Mouse (Mus musculus) lung, postnatal 0 days (tissue): ENCODE measurements around the gene Chd3. TPM values are rescaled to one million over a fixed set of nuclear protein-coding genes. Genes with fewer than 3 reads are reported as not detected.
A peak's percentile ranks its signal among the peaks of the same experiment; 100 is the strongest.

Experiments used
- ATAC-seq: fragments of 200-750 bp; cut with Nextera tagmentation; 2 replicates; pipeline ENCODE4 v1.8.0; 2017; ENCODE audit warnings: moderate library complexity
- DNase-seq: peaks from one replicate; pipeline ENCODE4 v3.0.0-alpha.2; 2016; ENCODE audit warnings: low spot score
- H3K27ac ChIP-seq: fragments of 300-500 bp; sonication (generic); 2 replicates; pipeline ENCODE4 v1.5.1; 2014; ENCODE audit warnings: antibody characterized with exemption, mild to moderate bottlenecking, low read length, mixed read lengths
- H3K27me3 ChIP-seq: fragments of 300-500 bp; sonication (generic); replicated peaks from 2 replicates; pipeline ENCODE4 v1.6.1; 2014; ENCODE audit warnings: low read length, mixed read lengths; ENCODE audit not compliant: insufficient read depth
- H3K36me3 ChIP-seq: fragments of 300-500 bp; sonication (generic); 2 replicates; pipeline ENCODE4 v1.6.1; 2014; ENCODE audit warnings: low read length, mixed read lengths; ENCODE audit not compliant: insufficient read depth
- H3K4me1 ChIP-seq: fragments of 300-500 bp; sonication (generic); 2 replicates; pipeline ENCODE4 v1.6.1; 2014; ENCODE audit warnings: antibody characterized with exemption, low read depth, low read length, mixed read lengths; ENCODE audit not compliant: insufficient read depth
- H3K4me2 ChIP-seq: fragments of 300-500 bp; sonication (generic); replicated peaks from 2 replicates; pipeline ENCODE4 v1.6.1; 2014; ENCODE audit warnings: low read depth, mild to moderate bottlenecking, low read length, moderate library complexity, mixed read lengths
- H3K4me3 ChIP-seq: fragments of 300-500 bp; sonication (generic); 2 replicates; pipeline ENCODE4 v1.5.1; 2014; ENCODE audit warnings: low read depth, low read length
- H3K9ac ChIP-seq: fragments of 300-500 bp; sonication (generic); replicated peaks from 2 replicates; pipeline ENCODE4 v1.6.1; 2014; ENCODE audit warnings: low read depth, mild to moderate bottlenecking
- H3K9me3 ChIP-seq: fragments of 300-500 bp; sonication (generic); 2 replicates; pipeline ENCODE4 v1.6.1; 2016; ENCODE audit warnings: low read length, mixed read lengths
- CTCF ChIP-seq: IDR thresholded peaks from 2 replicates; pipeline ENCODE4 v1.5.1; 2016; ENCODE audit warnings: antibody characterized with exemption, mild to moderate bottlenecking
- EP300 ChIP-seq: IDR thresholded peaks from 2 replicates; pipeline ENCODE4 v1.6.1; 2016; ENCODE audit warnings: antibody characterized with exemption, mild to moderate bottlenecking, control low read depth
- WGBS: fragments of 180-500 bp; shearing (Covaris S2); extraction: QIAGEN DNeasy Blood & Tissue Kit; methylation state at CpG from one replicate; pipeline ENCODE4 v1.1.7; 2014; 5-methylcytosine and 5-hydroxymethylcytosine counted together
- polyA plus RNA-seq: library from polyadenylated mRNA; unstranded; fragments of >200 nt; fragmentation: Nextera tagmentation; extraction: Ambion mirVana; gene quantifications from 2 replicates; pipeline ENCODE4 v1.2.1, GENCODE M21; 2015

Gene Chd3
- polyA plus RNA-seq, 1 experiment from 2014 or later = 29.9 TPM

DNA sequence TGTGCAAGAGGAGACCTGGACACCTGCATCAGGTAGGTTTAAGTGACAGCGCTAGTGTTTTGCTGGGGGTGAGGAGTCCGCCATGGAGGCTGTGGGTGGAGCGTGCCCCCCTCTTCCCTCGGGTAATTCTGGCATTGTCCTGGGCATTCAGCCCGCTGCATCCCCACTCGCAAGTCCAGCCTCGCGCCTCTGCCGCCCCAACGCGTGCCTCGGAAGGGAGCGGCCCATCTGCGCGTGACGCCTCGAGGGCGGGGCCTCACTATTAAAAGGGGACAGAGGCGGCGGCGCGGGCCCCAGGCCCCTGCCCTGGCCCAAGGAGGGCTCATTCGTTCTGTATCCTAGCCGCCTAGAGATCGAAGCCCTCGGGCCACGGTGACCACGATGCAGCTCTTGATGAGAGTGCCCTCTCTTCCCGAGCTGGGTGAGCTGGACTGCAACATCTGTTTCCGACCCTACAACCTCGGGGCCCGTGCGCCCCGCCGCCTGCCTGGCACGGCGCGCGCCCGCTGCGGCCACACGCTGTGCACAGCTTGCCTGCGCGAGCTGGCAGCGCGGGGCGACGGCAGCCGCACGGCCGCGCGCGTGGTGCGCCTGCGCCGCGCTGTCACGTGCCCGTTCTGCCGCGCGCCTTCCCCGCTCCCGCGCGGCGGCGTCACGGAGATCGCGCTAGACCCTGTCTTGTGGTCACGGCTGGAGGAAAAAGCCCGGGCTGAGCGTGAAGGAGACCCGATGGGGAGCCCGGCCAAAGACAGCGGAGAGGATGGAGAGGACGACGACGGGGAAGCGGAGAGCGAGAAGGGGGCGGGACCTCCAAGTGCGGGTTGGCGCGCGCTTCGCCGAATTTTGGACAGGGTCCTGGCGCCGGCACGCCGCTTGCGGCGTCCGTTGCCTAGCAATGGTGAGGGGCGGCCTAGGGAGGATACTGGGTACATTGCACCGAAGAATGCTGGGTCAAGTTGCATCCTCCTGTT, 28.8 kb downstream of the Chd3 start, which contains the start of gene Rnf227:
Rnf227 (plus strand) TSS at position 301 of the 971 bp plus-strand sequence.
- H3K27ac ChIP-seq = peak within 1 kb of the TSS; percentile 57
- peaks cover 8% of the 10 kb centered on the region for H3K4me1 ChIP-seq
- no peaks in the 10 kb centered on the region for H3K27me3 ChIP-seq
- H3K9ac ChIP-seq = peak within 1 kb of the TSS; percentile 34
- H3K9me3 ChIP-seq = no peaks in the 10 kb centered on the region
- ATAC-seq (peak; percentile 92), DNase-seq (peak; percentile 62)
- WGBS = 2% methylated on average over 93 of the region's 99 CpGs
- H3K36me3 ChIP-seq = 0 out of 2 replicates have a peak, but pooled peaks cover 5% of the 10 kb centered on the region
- peak within 1 kb of the TSS; percentile 73 for H3K4me2 ChIP-seq
- TF ChIP-seq EP300 (no peak), CTCF (no peak)
- H3K4me3 ChIP-seq = peak within 1 kb of the TSS; percentile 50

DNA sequence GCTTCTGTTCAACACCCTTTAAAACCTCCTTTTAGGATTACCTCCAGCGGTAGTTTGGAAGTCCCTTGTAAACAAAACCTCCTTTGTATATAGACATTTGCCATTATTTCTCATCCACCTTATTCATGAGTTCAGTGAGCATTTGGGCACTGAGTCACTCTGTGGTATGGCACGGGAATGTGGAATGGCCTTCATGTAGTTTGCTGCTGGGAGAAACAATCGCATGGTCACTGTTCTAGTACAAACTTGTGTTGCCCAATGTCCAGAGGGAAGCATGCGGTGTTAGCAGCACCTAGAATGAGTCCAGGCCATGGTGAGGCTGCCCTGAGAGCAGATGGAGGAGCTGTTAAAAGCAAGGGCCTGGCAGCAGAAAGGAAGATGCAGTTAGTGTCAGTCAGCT, 34.4 kb downstream of the Chd3 start:
- no peaks in the 10 kb centered on the region for H3K36me3 ChIP-seq
- 46% methylated on average over 4 of the region's 4 CpGs for WGBS

DNA sequence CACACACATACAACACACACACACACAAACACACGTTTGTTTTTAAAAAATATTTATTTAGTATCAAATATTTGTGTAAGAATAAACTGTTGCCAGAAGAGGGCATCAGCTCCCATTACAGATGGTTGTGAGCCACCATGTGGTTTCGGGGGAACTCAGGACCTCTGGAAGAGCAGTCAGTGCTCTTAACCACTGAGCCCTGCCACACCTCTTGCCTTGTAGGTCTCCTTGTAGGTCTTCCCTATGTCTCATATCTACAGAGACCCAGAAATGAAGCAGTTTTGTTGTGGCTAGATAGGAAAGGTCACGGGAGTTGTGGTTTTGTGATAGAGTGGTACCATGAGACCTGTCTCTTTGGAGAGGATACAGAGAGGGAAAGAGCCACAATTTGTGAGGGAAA, 35.3 kb downstream of the Chd3 start:
- ATAC-seq (no peak), DNase-seq (peak; percentile 51)
- no peaks in the 10 kb centered on the region for H3K27me3 ChIP-seq
- no peak overlapping the region for H3K9ac ChIP-seq
- WGBS = 58% methylated on average over 3 of the region's 3 CpGs
- peaks cover 5% of the 10 kb centered on the region for H3K4me1 ChIP-seq
- no peaks in the 10 kb centered on the region for H3K36me3 ChIP-seq
- H3K4me3 ChIP-seq = no peak overlapping the region
- TF ChIP-seq EP300 (no peak), CTCF (peak; percentile 53)
- no peak overlapping the region for H3K27ac ChIP-seq
- no peaks in the 10 kb centered on the region for H3K9me3 ChIP-seq
- no peak overlapping the region for H3K4me2 ChIP-seq

More for the DNA sequence above, 34.4 kb downstream of the Chd3 start:
- TF ChIP-seq EP300 (no peak), CTCF (no peak)
- no peak for DNase-seq
- Histone ChIP-seq H3K4me1 (peaks cover 5% of the 10 kb centered on the region), H3K9ac (no peak overlapping the region), H3K27ac (no peak overlapping the region), H3K4me2 (no peak overlapping the region), H3K9me3 (no peaks in the 10 kb centered on the region), H3K4me3 (no peak overlapping the region), H3K27me3 (no peaks in the 10 kb centered on the region)
- no peak for ATAC-seq

DNA sequence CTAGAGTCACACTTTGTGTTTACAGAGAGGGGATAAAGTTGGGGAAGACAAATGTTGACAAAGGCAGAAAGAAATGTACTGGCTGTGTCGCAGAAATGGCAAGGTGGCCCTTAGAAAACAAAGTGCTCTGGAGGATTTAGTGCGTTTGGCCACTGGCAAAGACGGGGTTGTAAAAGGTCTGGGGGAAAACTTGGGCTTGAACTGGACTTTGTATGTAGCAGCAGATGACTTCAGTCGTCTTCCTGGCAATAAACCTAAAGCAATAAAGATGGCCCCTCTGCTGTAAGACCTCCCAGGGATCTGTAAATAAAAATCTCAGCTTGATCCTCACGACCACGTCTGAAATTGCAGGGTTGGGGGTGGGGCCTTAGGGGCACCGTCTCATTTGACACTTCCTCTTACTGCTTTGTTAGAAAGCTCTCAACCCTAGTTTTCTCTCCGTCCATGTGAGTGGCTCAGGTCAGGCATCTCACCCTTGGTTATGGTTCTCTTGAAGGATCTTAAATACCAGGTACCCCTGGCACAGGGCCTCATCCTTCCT, 36.4 kb downstream of the Chd3 start:
- Histone ChIP-seq H3K27ac (peak overlapping the region; percentile 54; the same call in 1 of the 2 replicates), H3K9me3 (no peaks in the 10 kb centered on the region), H3K27me3 (no peaks in the 10 kb centered on the region), H3K4me1 (peaks cover 5% of the 10 kb centered on the region), H3K36me3 (no peaks in the 10 kb centered on the region), H3K4me2 (no peak overlapping the region; the same call in 1 of the 2 replicates), H3K9ac (no peak overlapping the region; the same call in 1 of the 2 replicates), H3K4me3 (no peak overlapping the region)
- ATAC-seq (no peak), DNase-seq (no peak)
- 28% methylated on average over 8 of the region's 8 CpGs for WGBS
- no peak for TF ChIP-seq EP300
- no peak for TF ChIP-seq CTCF

DNA sequence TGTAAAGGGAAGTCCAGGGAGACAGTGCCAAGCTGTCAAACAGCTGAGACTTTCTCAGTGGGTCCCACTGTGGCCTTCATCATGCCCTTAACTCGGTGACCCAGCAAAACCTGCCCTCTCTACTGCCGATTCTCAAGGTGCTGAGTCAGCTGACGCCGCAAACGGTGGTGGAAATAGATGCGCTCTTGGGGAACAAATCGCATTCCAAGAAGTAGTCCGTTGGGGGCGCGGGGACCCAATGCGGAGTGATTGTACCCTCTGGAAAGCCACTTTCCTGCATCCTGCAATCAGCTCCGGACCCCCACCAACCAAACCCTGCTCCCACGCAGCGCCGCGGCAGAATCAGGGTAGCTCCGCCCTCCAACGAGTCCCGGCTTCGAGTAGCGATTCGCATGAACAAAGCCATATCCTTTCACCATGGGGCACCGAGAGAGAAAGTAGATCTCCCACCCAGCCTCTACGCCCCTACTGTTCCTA, 37.2 kb downstream of the Chd3 start:
- H3K4me2 ChIP-seq = peak overlapping the region; percentile 66
- ATAC-seq (peak; percentile 77), DNase-seq (peak; percentile 84)
- no peaks in the 10 kb centered on the region for H3K9me3 ChIP-seq
- peak overlapping the region; percentile 54 for H3K27ac ChIP-seq
- H3K9ac ChIP-seq = peak overlapping the region; percentile 54
- H3K36me3 ChIP-seq = no peaks in the 10 kb centered on the region
- TF ChIP-seq CTCF (no peak), EP300 (no peak)
- peak overlapping the region; percentile 56 for H3K4me3 ChIP-seq
- no peaks in the 10 kb centered on the region for H3K27me3 ChIP-seq
- peaks cover 5% of the 10 kb centered on the region for H3K4me1 ChIP-seq
- WGBS = under 1% methylated on average over 24 of the region's 24 CpGs

DNA sequence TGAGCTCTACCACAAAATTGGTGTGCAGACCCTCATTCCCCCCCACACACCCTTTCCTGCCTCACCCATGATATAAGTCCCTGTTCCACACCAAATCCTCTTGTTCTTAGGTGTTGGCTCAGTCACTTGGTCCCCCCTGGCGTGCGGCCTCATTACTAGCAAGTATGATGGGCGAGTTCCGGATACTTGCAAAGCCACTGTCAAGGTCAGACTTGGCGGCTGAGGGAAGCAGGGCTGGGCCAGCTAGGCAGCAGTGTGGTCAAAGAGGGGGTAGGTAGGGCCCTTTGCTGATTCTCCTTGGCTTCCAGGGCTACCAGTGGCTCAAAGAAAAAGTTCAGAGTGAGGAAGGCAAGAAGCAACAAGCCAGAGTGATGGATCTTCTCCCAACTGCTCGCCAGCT, 38.1 kb downstream of the Chd3 start:
- Histone ChIP-seq H3K4me2 (no peak overlapping the region), H3K4me1 (peaks cover 8% of the 10 kb centered on the region), H3K27ac (no peak overlapping the region), H3K27me3 (no peaks in the 10 kb centered on the region), H3K9me3 (no peaks in the 10 kb centered on the region), H3K36me3 (no peaks in the 10 kb centered on the region), H3K9ac (no peak overlapping the region), H3K4me3 (no peak overlapping the region)
- WGBS = 86% methylated on average over 6 of the region's 6 CpGs
- DNase-seq = no peak
- TF ChIP-seq CTCF (no peak), EP300 (no peak)
- ATAC-seq = no peak
